Mouse (Mus musculus) hindbrain, postnatal 0 days (tissue): ENCODE measurements around the gene Ralgps2. TPM values are rescaled to one million over a fixed set of nuclear protein-coding genes. Genes with fewer than 3 reads are reported as not detected.

ENCODE experiments used
- ATAC-seq: fragments of 200-750 bp; cut with Nextera tagmentation; 2 replicates; pipeline ENCODE4 v1.8.0; 2017; ENCODE audit warnings: mild to moderate bottlenecking, moderate TSS enrichment, moderate library complexity
- DNase-seq: peaks from one replicate; pipeline ENCODE4 v3.0.0-alpha.2; 2015; ENCODE audit warnings: low spot score
- H3K27ac ChIP-seq: fragments of 300-500 bp; sonication (generic); 2 replicates; pipeline ENCODE4 v1.5.1; 2014; ENCODE audit warnings: mild to moderate bottlenecking
- H3K27me3 ChIP-seq: fragments of 300-500 bp; sonication (generic); 2 replicates; pipeline ENCODE4 v1.6.1; 2014; ENCODE audit warnings: low read length, mixed read lengths; ENCODE audit not compliant: insufficient read depth
- H3K36me3 ChIP-seq: fragments of 300-500 bp; sonication (generic); 2 replicates; pipeline ENCODE4 v1.6.1; 2014; ENCODE audit warnings: low read length, mixed read lengths; ENCODE audit not compliant: insufficient read depth
- H3K4me1 ChIP-seq: fragments of 300-500 bp; sonication (generic); 2 replicates; pipeline ENCODE4 v1.6.1; 2014; ENCODE audit warnings: antibody characterized with exemption, low read length, mixed read lengths; ENCODE audit not compliant: insufficient read depth
- H3K4me2 ChIP-seq: fragments of 300-500 bp; sonication (generic); 2 replicates; pipeline ENCODE4 v1.6.1; 2014; ENCODE audit warnings: low read depth, mild to moderate bottlenecking, low read length, moderate library complexity, mixed read lengths
- H3K4me3 ChIP-seq: fragments of 300-500 bp; sonication (generic); 2 replicates; pipeline ENCODE4 v1.5.1; 2014; ENCODE audit warnings: low read length
- H3K9ac ChIP-seq: fragments of 300-500 bp; sonication (generic); replicated peaks from 2 replicates; pipeline ENCODE4 v1.6.1; 2014; ENCODE audit warnings: mild to moderate bottlenecking, low read length, moderate library complexity, mixed read lengths
- H3K9me3 ChIP-seq: fragments of 300-500 bp; sonication (generic); 2 replicates; pipeline ENCODE4 v1.6.1; 2016; ENCODE audit warnings: low read length, mixed read lengths
- CTCF ChIP-seq: IDR thresholded peaks from 2 replicates; pipeline ENCODE4 v1.5.1; 2016; ENCODE audit warnings: antibody characterized with exemption, control low read depth, low read depth
- WGBS: fragments of 180-500 bp; shearing (Covaris S2); extraction: QIAGEN DNeasy Blood & Tissue Kit; methylation state at CpG from one replicate; pipeline ENCODE4 v1.1.7; 2014; 5-methylcytosine and 5-hydroxymethylcytosine counted together
- polyA plus RNA-seq: library from polyadenylated mRNA; unstranded; fragments of >200 nt; fragmentation: Nextera tagmentation; extraction: Ambion mirVana; gene quantifications from 2 replicates; pipeline ENCODE4 v1.2.1, GENCODE M21; 2015
- total RNA-seq: library from RNA; depleted of rRNA; stranded (reverse); fragments of >200 nt; gene quantifications from 2 replicates; pipeline ENCODE4 v1.2.3, GENCODE M21; 2014

Gene Ralgps2
- total and polyA plus RNA-seq, 2 experiments from 2014 or later: 52.8 to 70.1 TPM

DNA sequence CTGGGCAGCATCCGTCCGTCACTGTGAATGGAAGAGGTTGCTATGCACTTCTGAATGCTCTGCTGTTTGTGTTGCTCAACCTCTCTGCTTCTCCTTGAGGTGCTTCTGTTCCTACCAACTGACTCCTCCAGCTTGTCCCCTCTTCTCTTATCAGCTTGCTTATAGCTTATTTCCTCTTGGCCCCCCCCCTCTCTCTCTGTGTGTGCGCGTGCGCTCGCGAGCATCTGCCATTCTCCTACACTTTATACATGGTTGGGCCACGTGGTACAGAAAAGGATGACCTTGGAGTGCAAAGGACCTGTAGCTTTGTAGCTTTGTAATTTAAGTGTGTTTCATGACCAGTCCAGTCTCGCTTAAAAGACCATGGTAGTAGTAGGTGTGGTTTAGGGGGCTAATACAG, 42.5 kb upstream of the Ralgps2 start:
- Histone ChIP-seq H3K4me1 (0 out of 2 replicates have a peak, but pooled peaks cover 5% of the 10 kb centered on the region), H3K27me3 (no peaks in the 10 kb centered on the region), H3K36me3 (no peaks in the 10 kb centered on the region), H3K4me2 (no peak overlapping the region), H3K4me3 (no peak overlapping the region), H3K9me3 (no peaks in the 10 kb centered on the region), H3K9ac (no peak overlapping the region), H3K27ac (no peak overlapping the region)
- no peak for ATAC-seq
- TF ChIP-seq CTCF: no peak
- 77% methylated on average over 9 of the region's 9 CpGs for WGBS
- no peak for DNase-seq

GRCm38 (mm10) chr1:156979722-156980121, 40.3 kb upstream of the Ralgps2 start:
- WGBS: 71% methylated on average over 4 of the region's 4 CpGs

GRCm38 (mm10) chr1:156978656-156979055, 39.2 kb upstream of the Ralgps2 start:
- TF ChIP-seq CTCF: no peak
- no peak for ATAC-seq
- 90% methylated on average over 7 of the region's 7 CpGs for WGBS

More at GRCm38 (mm10) chr1:156979722-156980121, 40.3 kb upstream of the Ralgps2 start:
- H3K4me2 ChIP-seq: no peak overlapping the region
- no peak overlapping the region for H3K9ac ChIP-seq
- no peaks in the 10 kb centered on the region for H3K4me1 ChIP-seq
- no peaks in the 10 kb centered on the region for H3K36me3 ChIP-seq
- H3K9me3 ChIP-seq: no peaks in the 10 kb centered on the region
- no peak for ATAC-seq
- H3K4me3 ChIP-seq: no peak overlapping the region
- TF ChIP-seq CTCF: no peak
- no peak overlapping the region for H3K27ac ChIP-seq
- DNase-seq: no peak
- H3K27me3 ChIP-seq: no peaks in the 10 kb centered on the region

DNA sequence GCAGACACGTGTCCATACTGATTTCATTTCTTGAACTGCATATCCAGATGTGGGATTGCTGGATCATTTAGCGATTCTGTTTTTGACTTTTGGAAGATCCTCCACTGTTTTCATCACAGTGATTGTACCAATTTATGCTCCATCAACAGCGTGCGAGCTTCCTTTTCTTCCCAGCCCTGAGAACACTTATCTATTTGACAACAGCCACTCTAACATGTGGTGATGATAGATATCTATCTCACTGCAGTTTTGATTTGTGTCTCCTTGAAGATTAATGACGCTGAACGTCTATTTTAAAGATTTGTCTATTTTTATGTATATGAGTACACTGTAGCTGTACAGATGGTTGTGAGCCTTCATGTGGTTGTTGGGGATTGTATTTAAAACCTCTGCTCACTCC, 34.4 kb upstream of the Ralgps2 start:
- H3K4me3 ChIP-seq: no peak overlapping the region
- H3K27ac ChIP-seq: no peak overlapping the region
- H3K4me1 ChIP-seq: no peaks in the 10 kb centered on the region
- TF ChIP-seq CTCF: no peak
- DNase-seq (no peak), ATAC-seq (no peak)
- no peaks in the 10 kb centered on the region for H3K9me3 ChIP-seq
- H3K36me3 ChIP-seq: no peaks in the 10 kb centered on the region
- no peak overlapping the region for H3K9ac ChIP-seq
- H3K27me3 ChIP-seq: no peaks in the 10 kb centered on the region
- no peak overlapping the region for H3K4me2 ChIP-seq
- 84% methylated on average over 6 of the region's 6 CpGs for WGBS

More at GRCm38 (mm10) chr1:156978656-156979055, 39.2 kb upstream of the Ralgps2 start:
- H3K4me1 ChIP-seq: no peaks in the 10 kb centered on the region
- no peak overlapping the region for H3K4me2 ChIP-seq
- no peak overlapping the region for H3K27ac ChIP-seq
- no peaks in the 10 kb centered on the region for H3K36me3 ChIP-seq
- H3K27me3 ChIP-seq: no peaks in the 10 kb centered on the region
- no peak for DNase-seq
- H3K9me3 ChIP-seq: no peaks in the 10 kb centered on the region
- H3K9ac ChIP-seq: no peak overlapping the region
- H3K4me3 ChIP-seq: no peak overlapping the region

- TF ChIP-seq CTCF: no peak
- no peaks in the 10 kb centered on the region for H3K36me3 ChIP-seq
- no peak for ATAC-seq
- no peaks in the 10 kb centered on the region for H3K9me3 ChIP-seq
- 88% methylated on average over 4 of the region's 4 CpGs for WGBS
- H3K27ac ChIP-seq: no peak overlapping the region
- H3K4me2 ChIP-seq: no peak overlapping the region
- no peak for DNase-seq
- no peaks in the 10 kb centered on the region for H3K27me3 ChIP-seq
- H3K4me3 ChIP-seq: no peak overlapping the region
- H3K4me1 ChIP-seq: no peaks in the 10 kb centered on the region
- no peak overlapping the region for H3K9ac ChIP-seq
Measured at GRCm38 (mm10) chr1:156972391-156972790, 33.0 kb upstream of the Ralgps2 start.

DNA sequence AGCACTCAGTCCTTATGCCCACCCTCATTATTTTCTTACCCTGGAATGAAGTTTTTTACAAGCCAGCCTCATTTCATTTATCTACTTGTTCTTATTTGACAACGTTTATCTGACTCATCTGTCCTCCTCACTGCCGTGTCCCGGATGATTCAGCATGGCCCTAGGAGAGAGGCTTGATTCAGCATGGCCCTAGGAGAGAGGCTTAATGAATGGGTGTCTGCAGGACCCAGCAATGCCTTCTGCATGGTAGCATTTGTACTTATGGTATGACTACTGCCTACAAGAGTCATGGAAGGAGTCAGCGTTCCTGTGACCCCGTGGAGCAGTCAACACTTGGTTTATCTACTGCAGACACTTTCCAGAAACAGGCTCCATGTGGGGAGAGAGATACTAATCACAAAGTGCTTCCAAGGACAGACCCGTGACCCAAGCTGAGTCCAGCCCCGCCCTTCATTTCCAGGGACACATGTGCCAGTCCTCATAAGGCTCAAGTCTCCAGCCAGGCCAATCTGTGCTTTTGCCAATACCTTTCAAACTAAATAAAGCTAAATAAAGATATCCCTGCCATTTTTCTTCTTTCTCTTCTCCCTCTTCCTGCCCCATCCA, 31.9 kb upstream of the Ralgps2 start:
- Histone ChIP-seq H3K27ac (no peak overlapping the region), H3K9ac (no peak overlapping the region), H3K4me1 (no peaks in the 10 kb centered on the region), H3K27me3 (no peaks in the 10 kb centered on the region), H3K4me3 (no peak overlapping the region), H3K36me3 (no peaks in the 10 kb centered on the region), H3K4me2 (no peak overlapping the region), H3K9me3 (no peaks in the 10 kb centered on the region)
- no peak for DNase-seq
- 95% methylated on average over 7 of the region's 7 CpGs for WGBS
- ATAC-seq: no peak
- no peak for TF ChIP-seq CTCF

DNA sequence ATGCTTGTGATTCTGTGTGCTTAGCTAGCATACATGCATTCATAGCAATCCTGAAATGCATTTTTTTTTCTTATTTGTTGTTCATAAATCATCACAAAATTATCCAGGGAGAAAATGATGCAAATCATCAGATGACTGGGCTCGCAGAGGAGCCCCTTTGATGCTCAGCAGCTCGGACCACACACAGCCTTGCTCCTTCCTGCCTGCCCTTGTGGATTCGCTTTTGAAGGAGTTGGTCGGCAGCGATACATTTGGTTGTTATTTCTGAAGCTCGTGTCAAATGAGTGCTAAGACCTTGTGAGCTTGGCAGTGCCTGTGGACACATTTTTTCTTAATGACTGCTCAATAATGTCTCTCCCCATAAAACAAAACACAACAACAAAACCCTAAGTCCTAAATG, 31.2 kb upstream of the Ralgps2 start:
- Histone ChIP-seq H3K27me3 (no peaks in the 10 kb centered on the region), H3K9me3 (no peaks in the 10 kb centered on the region), H3K36me3 (no peaks in the 10 kb centered on the region), H3K27ac (no peak overlapping the region), H3K9ac (no peak overlapping the region), H3K4me3 (no peak overlapping the region), H3K4me2 (no peak overlapping the region), H3K4me1 (no peaks in the 10 kb centered on the region)
- TF ChIP-seq CTCF: no peak
- ATAC-seq: no peak
- DNase-seq: no peak
- 60% methylated on average over 6 of the region's 6 CpGs for WGBS
